Mouse (Mus musculus): ENCODE results near the gene Liph.

DNA sequence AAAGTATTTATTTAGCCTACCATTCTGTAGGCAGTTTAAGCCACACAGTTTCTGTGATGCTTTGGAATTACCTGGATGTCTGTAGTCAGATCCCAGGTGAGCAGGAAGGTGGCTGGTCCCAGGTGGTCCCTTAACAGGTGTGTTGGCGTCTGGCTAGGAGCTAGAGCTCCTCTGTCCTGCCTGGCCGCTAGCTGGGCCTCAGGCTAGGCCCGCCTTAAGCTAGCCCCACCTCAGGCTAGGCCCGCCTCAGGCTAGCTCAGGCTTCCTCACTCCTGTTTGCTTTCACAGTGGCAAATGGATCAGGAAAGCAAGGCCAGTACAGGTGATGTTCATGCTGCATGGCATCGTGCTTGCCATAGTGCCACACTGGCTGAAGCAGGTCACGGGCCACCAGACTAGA is 88.6 kb downstream of the Liph start:
- no peak for TF ChIP-seq CTCF (conservative IDR thresholded peaks at IDR 0.05; ENCODE audit: low read length)
- TF ChIP-seq POU5F1 (IDR thresholded peaks at IDR 0.05; ENCODE audit: borderline replicate concordance, low read length): no peak

Measured in E14TG2a.4 (cell line).